Comparison of ENCODE assay signal across 27 mouse cellular contexts in genomic region chr5:145912912-145913311, GRCm38 (mm10). TPM values are rescaled to one million over a fixed set of nuclear protein-coding genes. Genes with fewer than 3 reads are reported as not detected.
DNase-seq lines count a peak whose midpoint lies in the region; ATAC-seq and TF ChIP-seq lines count a peak whose summit lies in the region.
"Had no signal": no experiment of that assay in that cellular context is flagged by ENCODE, and none has a peak within 500 bp of the region (broad histone marks: within the 10 kb centered on the region; RNA-seq: fewer than 3 reads in every experiment).

No protein-coding gene starts in this region.

- H3K27me3 ChIP-seq in kidney, adult 2 months (replicated peaks; ENCODE audit: control insufficient read depth, insufficient read depth, low read length), result no peaks in the 10 kb centered on the region
- H3K27me3 ChIP-seq in liver, adult 2 months (ENCODE audit: control insufficient read depth, insufficient read depth, low read length), result no peaks in the 10 kb centered on the region
- H3K27me3 ChIP-seq in liver, postnatal 0 days (ENCODE audit: insufficient read depth, low read length), result no peaks in the 10 kb centered on the region
- no peaks in the 10 kb centered on the region for H3K27me3 ChIP-seq in liver, embryonic 11.5 days (replicated peaks; ENCODE audit: control insufficient read depth, insufficient read depth, low read length)
- H3K27me3 ChIP-seq: CH12.LX, Patski had no signal

- TF ChIP-seq CTCF in kidney, adult 2 months (conservative IDR thresholded peaks at IDR 0.05; ENCODE audit: insufficient read depth, insufficient read length, low read depth, low read length), result no peak
- no peak for TF ChIP-seq CTCF in liver, adult 2 months (IDR thresholded peaks at IDR 0.05; ENCODE audit: low read depth, low read length)
- no peak for TF ChIP-seq CTCF in liver, postnatal 0 days (IDR thresholded peaks at IDR 0.05; ENCODE audit: low read depth)

- peak; percentile 31; the same call in 1 of the 2 replicates for TF ChIP-seq EP300 in liver, postnatal 0 days (IDR thresholded peaks at IDR 0.05; ENCODE audit: low read depth)

- H3K9me3 ChIP-seq in liver, postnatal 0 days (ENCODE audit: low read length), result peaks cover 3% of the 10 kb centered on the region
- H3K9me3 ChIP-seq in liver, embryonic 11.5 days (ENCODE audit: control insufficient read depth, low read length), result peaks cover 12% of the 10 kb centered on the region

- no peak for TF ChIP-seq POLR2A in kidney, adult 2 months (IDR thresholded peaks at IDR 0.05; ENCODE audit: low read depth, low read length)
- TF ChIP-seq POLR2A in liver, adult 2 months (IDR thresholded peaks at IDR 0.05; ENCODE audit: extremely low read depth, insufficient read depth, low read length), result no peak

- H3K79me2 ChIP-seq in liver, adult 2 months (ENCODE audit: control insufficient read depth, insufficient read depth, low read length), result no peaks in the 10 kb centered on the region

- no peak overlapping the region for H3K9ac ChIP-seq in liver, adult 2 months (ENCODE audit: low read depth, low read length)
- H3K9ac ChIP-seq in liver, postnatal 0 days (replicated peaks), result no peak overlapping the region
- no peak overlapping the region for H3K9ac ChIP-seq in liver, embryonic 11.5 days (ENCODE audit: low read depth, low read length)

- H3K27ac ChIP-seq in kidney, adult 2 months (ENCODE audit: insufficient read depth, low read depth, low read length), result no peak overlapping the region
- peak overlapping the region; percentile 85; the same call in 1 of the 2 replicates for H3K27ac ChIP-seq in liver, adult 2 months (replicated peaks; ENCODE audit: insufficient read depth, low read depth, low read length)
- peak overlapping the region; percentile 69; the same call in 1 of the 2 replicates for H3K27ac ChIP-seq in liver, postnatal 0 days (ENCODE audit: low read depth)
- H3K27ac ChIP-seq in liver, embryonic 11.5 days (ENCODE audit: low read depth, low read length), result no peak overlapping the region

- peaks cover 2% of the 10 kb centered on the region; the same call in 1 of the 2 replicates for H3K4me1 ChIP-seq in kidney, adult 2 months (ENCODE audit: control insufficient read depth, insufficient read depth, low read length)
- H3K4me1 ChIP-seq in liver, adult 2 months (ENCODE audit: control insufficient read depth, insufficient read depth, low read length), result peaks cover 9% of the 10 kb centered on the region
- H3K4me1 ChIP-seq in liver, postnatal 0 days (ENCODE audit: insufficient read depth), result 0 out of 2 replicates have a peak, but pooled peaks cover 3% of the 10 kb centered on the region
- H3K4me1 ChIP-seq in liver, embryonic 11.5 days (replicated peaks; ENCODE audit: control insufficient read depth, insufficient read depth, low read length), result no peaks in the 10 kb centered on the region

- peak; percentile 69 for ATAC-seq in liver, postnatal 0 days
- no peak for ATAC-seq in liver, embryonic 11.5 days (replicated peaks; ENCODE audit: low FRiP score)
- ATAC-seq: activated CD4-positive, CD25-positive, alpha-beta regulatory T cell, adult 4 months; CD4-positive, CD25-positive, alpha-beta regulatory T cell, adult 4 months; Patski had no signal

- peak; percentile 33 for DNase-seq in kidney, adult 2 months
- DNase-seq in kidney, adult 18-20 months, result no peak
- peak; percentile 56 for DNase-seq in kidney, adult 9 months
- no peak for DNase-seq in kidney, postnatal 4 days
- peak; percentile 97 for DNase-seq in liver, adult 2 months (ENCODE audit: extremely low read depth, low read depth, low spot score)
- DNase-seq in liver, result no peak
- no peak for DNase-seq in liver, postnatal 0 days
- no peak for DNase-seq in liver, embryonic 11.5 days (ENCODE audit: low spot score)
- DNase-seq: adrenal gland, adult 2 months; adrenal gland, adult 8-10 months; adrenal gland, postnatal 10 days; adrenal gland, postnatal 14 days; adrenal gland, postnatal 25 days; adrenal gland, postnatal 36 days; B cell, adult 2 months; cerebellum, adult 11 months; cerebellum, adult 11-12 months had no signal

- H3K4me2 ChIP-seq in liver, postnatal 0 days (ENCODE audit: low read depth, low read length), result no peak overlapping the region
- no peak overlapping the region for H3K4me2 ChIP-seq in liver, embryonic 11.5 days

- no peaks in the 10 kb centered on the region for H3K36me3 ChIP-seq in kidney, adult 2 months (ENCODE audit: control insufficient read depth, insufficient read depth, low read length)
- H3K36me3 ChIP-seq in liver, adult 2 months (ENCODE audit: control insufficient read depth, insufficient read depth, low read length), result no peaks in the 10 kb centered on the region
- H3K36me3 ChIP-seq in liver, postnatal 0 days (replicated peaks; ENCODE audit: insufficient read depth, low read length), result no peaks in the 10 kb centered on the region
- no peaks in the 10 kb centered on the region for H3K36me3 ChIP-seq in liver, embryonic 11.5 days (ENCODE audit: control insufficient read depth, insufficient read depth, low read length)
- H3K36me3 ChIP-seq: G1E had no signal

- H3K4me3 ChIP-seq in kidney, adult 2 months (ENCODE audit: insufficient read depth, low read depth, low read length), result no peak overlapping the region
- H3K4me3 ChIP-seq in liver, adult 2 months (ENCODE audit: insufficient read depth, low read depth, low read length), result no peak overlapping the region
- H3K4me3 ChIP-seq in liver, postnatal 0 days (ENCODE audit: low read depth, low read length), result no peak overlapping the region
- H3K4me3 ChIP-seq in liver, embryonic 11.5 days (ENCODE audit: low read depth, low read length), result no peak overlapping the region

RNA-seq across cellular contexts. Expression of gene Cyp3a11, which starts 33.1 kb away (rescaled TPM):
- 0.03 and 0.12 TPM in 2 replicates for polyA plus RNA-seq in kidney, adult 2 months (2012; rRNA removed)
- 6,008 and 10,741 TPM in 2 replicates for total RNA-seq in liver, adult 2 months (2014; rRNA removed)
- polyA plus RNA-seq in liver, adult 2 months (2012; rRNA removed), result 589 and 877 TPM in 2 replicates
- 678 and 856 TPM in 2 replicates for polyA plus RNA-seq in liver, postnatal 0 days (2015; fragmentation: Nextera tagmentation; extraction: Ambion mirVana)
- polyA plus RNA-seq in liver, embryonic 11.5 days (2014; fragmentation: Nextera tagmentation; extraction: Ambion mirVana), result not detected in 2 replicates
- total RNA-seq: adrenal gland, adult 18-20 months; CH12.LX; ES-E14; MEL had no signal
- polyA plus RNA-seq: activated CD4-positive, CD25-positive, alpha-beta regulatory T cell, adult 4 months; brain, embryonic 14.5 days; C2C12; CD4-positive, CD25-positive, alpha-beta regulatory T cell, adult 4 months; G1E; Patski had no signal

Comparison
In these comparisons a context has a peak if more than half of its experiments do, and no peak if none do; other contexts are left out.
1. DNase-seq: peak in kidney, adult 2 months (single experiment), kidney, adult 9 months (single experiment) and liver, adult 2 months (single experiment); none in kidney, adult 18-20 months (single experiment), kidney, postnatal 4 days (0 of 2), liver (single experiment), liver, postnatal 0 days (single experiment) and liver, embryonic 11.5 days (single experiment).
2. H3K27ac ChIP-seq: peak in liver, adult 2 months (single experiment) and liver, postnatal 0 days (single experiment); none in kidney, adult 2 months (single experiment) and liver, embryonic 11.5 days (single experiment).
3. RNA of gene Cyp3a11, which starts 33.1 kb away (polyA plus RNA-seq): 589 to 877 TPM in liver, adult 2 months and 678 to 856 TPM in liver, postnatal 0 days; 0.03 to 0.12 TPM in kidney, adult 2 months and not detected in liver, embryonic 11.5 days; every median in the first group is over 100 times any median in the second.